Mouse (Mus musculus): Measurements from ENCODE around the gene Daam2.

- TF ChIP-seq CTCF (IDR thresholded peaks at IDR 0.05; ENCODE audit: low read depth): no peak
- TF ChIP-seq EP300 (optimal IDR thresholded peaks at IDR 0.05): no peak
Measured at GRCm38 (mm10) chr17:49477370-49477769, 86.8 kb downstream of the Daam2 start.

Measured in stomach, postnatal 0 days (tissue).